Mouse (Mus musculus) hindbrain, embryonic 13.5 days (tissue): ENCODE results near the gene Olfr323. TPM values are rescaled to one million over a fixed set of nuclear protein-coding genes. Genes with fewer than 3 reads are reported as not detected.

ENCODE experiments used
- ATAC-seq: fragments of 200-750 bp; cut with Nextera tagmentation; 2 replicates; pipeline ENCODE4 v1.8.0; 2017; ENCODE audit warnings: moderate TSS enrichment; ENCODE audit not compliant: low FRiP score
- H3K27ac ChIP-seq: fragments of 300-500 bp; sonication (generic); 2 replicates; pipeline ENCODE4 v1.5.1; 2015; ENCODE audit warnings: inconsistent platforms, mild to moderate bottlenecking, moderate library complexity
- H3K27me3 ChIP-seq: fragments of 300-500 bp; sonication (generic); 2 replicates; pipeline ENCODE4 v1.6.1; 2015; ENCODE audit warnings: mild to moderate bottlenecking, inconsistent platforms
- H3K36me3 ChIP-seq: fragments of 300-500 bp; sonication (generic); 2 replicates; pipeline ENCODE4 v1.6.1; 2015; ENCODE audit warnings: mild to moderate bottlenecking, inconsistent platforms
- H3K4me1 ChIP-seq: fragments of 300-500 bp; sonication (generic); replicated peaks from 2 replicates; pipeline ENCODE4 v1.6.1; 2015; ENCODE audit warnings: inconsistent platforms
- H3K4me2 ChIP-seq: fragments of 300-500 bp; sonication (generic); 2 replicates; pipeline ENCODE4 v1.6.1; 2015; ENCODE audit warnings: inconsistent platforms, mild to moderate bottlenecking, moderate library complexity
- H3K4me3 ChIP-seq: fragments of 300-500 bp; sonication (generic); 2 replicates; pipeline ENCODE4 v1.5.1; 2015; ENCODE audit warnings: mild to moderate bottlenecking, inconsistent platforms
- H3K9ac ChIP-seq: fragments of 300-500 bp; sonication (generic); 2 replicates; pipeline ENCODE4 v1.6.1; 2015; ENCODE audit warnings: mild to moderate bottlenecking, inconsistent platforms
- H3K9me3 ChIP-seq: fragments of 300-500 bp; sonication (generic); 2 replicates; pipeline ENCODE4 v1.6.1; 2016; ENCODE audit warnings: inconsistent platforms
- WGBS: fragments of 180-500 bp; shearing (Covaris S2); methylation state at CpG from one replicate; pipeline ENCODE4 v1.1.7; 2015; 5-methylcytosine and 5-hydroxymethylcytosine counted together
- polyA plus RNA-seq: library from polyadenylated mRNA; unstranded; fragments of >200 nt; fragmentation: Nextera tagmentation; extraction: Ambion mirVana; gene quantifications from 2 replicates; pipeline ENCODE4 v1.2.1, GENCODE M21; 2015

The Olfr323 gene
- polyA plus RNA-seq, 1 experiment from 2014 or later: not detected

GRCm38 (mm10) chr11:58594814-58595213 is 35.5 kb downstream of the Olfr323 start, which contains the start of gene Olfr324:
Olfr324 (plus strand) TSS chr11:58595114.
- no peaks in the 10 kb centered on the region for H3K4me1 ChIP-seq
- H3K9me3 ChIP-seq: no peaks in the 10 kb centered on the region
- no peaks in the 10 kb centered on the region for H3K27me3 ChIP-seq
- no peak within 1 kb of the TSS for H3K4me2 ChIP-seq
- no peaks in the 10 kb centered on the region for H3K36me3 ChIP-seq
- 86% methylated on average over 6 of the region's 6 CpGs for WGBS
- H3K4me3 ChIP-seq: no peak within 1 kb of the TSS
- no peak within 1 kb of the TSS for H3K27ac ChIP-seq
- no peak within 1 kb of the TSS for H3K9ac ChIP-seq
- no peak for ATAC-seq

DNA sequence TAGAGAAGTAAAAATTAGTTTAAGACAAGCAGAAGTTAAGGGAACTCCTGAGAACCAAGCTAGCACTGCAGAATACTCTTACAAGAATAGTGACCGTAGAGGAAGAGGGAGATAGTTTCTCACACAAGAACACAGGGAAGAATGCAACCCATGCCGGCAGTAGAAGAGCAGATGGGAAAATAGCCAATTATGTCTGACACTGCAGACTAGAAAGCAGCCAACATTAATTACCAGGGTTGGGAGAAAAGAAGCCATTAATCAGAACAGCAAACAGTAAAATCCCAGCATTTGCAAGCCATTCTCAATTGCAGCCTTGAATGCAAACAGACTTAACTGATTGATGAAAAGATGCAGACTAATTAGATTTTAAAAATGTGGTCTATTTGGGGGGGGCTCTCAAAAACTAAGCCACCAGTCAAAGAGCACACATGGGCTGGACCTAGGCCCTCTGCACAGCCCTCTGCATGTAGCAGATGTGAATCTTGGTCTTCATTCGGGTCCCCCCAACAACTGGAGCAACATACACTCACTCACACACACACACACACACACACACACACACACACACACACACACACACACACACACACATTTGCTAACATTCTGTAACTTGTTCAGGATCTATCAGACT is 41.6 kb downstream of the Olfr323 start:
- H3K9me3 ChIP-seq: no peaks in the 10 kb centered on the region
- no peak for ATAC-seq
- no peaks in the 10 kb centered on the region for H3K4me1 ChIP-seq
- H3K4me3 ChIP-seq: no peak overlapping the region
- no peaks in the 10 kb centered on the region for H3K36me3 ChIP-seq
- no peak overlapping the region for H3K9ac ChIP-seq
- no peak overlapping the region; the same call in 1 of the 2 replicates for H3K27ac ChIP-seq
- no peak overlapping the region for H3K4me2 ChIP-seq
- 60% methylated on average over 3 of the region's 3 CpGs for WGBS
- H3K27me3 ChIP-seq: no peaks in the 10 kb centered on the region

DNA sequence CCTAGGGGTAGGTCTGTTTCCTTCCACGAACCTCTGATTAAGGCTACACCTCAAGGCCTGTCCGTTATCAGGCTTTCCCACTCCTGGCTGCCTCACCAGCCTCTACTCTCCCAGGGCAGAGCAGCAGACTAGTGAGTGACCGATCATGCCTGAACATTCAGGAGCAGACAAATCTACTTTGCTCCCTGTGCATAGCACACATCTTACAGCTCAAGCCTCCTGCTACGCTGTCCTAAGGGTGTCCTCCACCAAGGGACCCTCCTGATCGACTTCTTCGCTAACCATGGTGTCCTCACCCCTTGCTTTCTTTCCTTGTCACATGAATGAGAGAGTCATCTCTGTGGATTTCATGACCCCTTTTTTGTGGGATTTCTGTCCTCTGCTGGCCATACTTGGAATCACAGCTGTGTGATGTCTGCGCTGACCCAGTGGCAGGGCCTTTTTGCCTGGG is 42.4 kb downstream of the Olfr323 start:
- no peak overlapping the region for H3K9ac ChIP-seq
- 68% methylated on average over 7 of the region's 7 CpGs for WGBS
- H3K9me3 ChIP-seq: no peaks in the 10 kb centered on the region
- no peak overlapping the region for H3K4me2 ChIP-seq
- H3K36me3 ChIP-seq: no peaks in the 10 kb centered on the region
- ATAC-seq: no peak
- H3K4me1 ChIP-seq: no peaks in the 10 kb centered on the region
- H3K27me3 ChIP-seq: no peaks in the 10 kb centered on the region
- H3K27ac ChIP-seq: no peak overlapping the region
- H3K4me3 ChIP-seq: no peak overlapping the region

DNA sequence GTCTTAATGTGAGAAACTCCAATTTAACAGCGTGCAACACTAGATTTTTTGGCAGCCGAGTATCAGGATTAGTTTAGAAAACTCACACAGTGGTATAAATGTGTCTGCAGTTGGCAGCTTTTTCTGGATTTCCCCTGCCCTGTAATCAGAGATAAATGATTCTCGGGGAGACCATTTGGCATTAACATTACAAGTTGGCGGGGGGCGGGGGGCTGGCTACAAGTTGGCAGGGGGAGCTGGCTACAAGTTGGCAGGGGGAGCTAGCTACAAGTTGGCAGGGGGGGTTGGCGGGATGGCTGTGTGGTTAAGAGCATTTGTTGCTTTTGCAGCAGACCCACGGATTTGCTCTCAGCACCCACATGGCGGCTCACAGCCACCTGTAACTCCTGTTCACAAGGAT is 51.7 kb downstream of the Olfr323 start:
- Histone ChIP-seq H3K9ac (no peak overlapping the region), H3K27ac (no peak overlapping the region), H3K9me3 (no peaks in the 10 kb centered on the region), H3K27me3 (no peaks in the 10 kb centered on the region), H3K4me2 (no peak overlapping the region), H3K4me3 (no peak overlapping the region), H3K36me3 (no peaks in the 10 kb centered on the region), H3K4me1 (no peaks in the 10 kb centered on the region)
- WGBS: 81% methylated on average over 8 of the region's 8 CpGs
- no peak for ATAC-seq

GRCm38 (mm10) chr11:58577430-58577829 is 52.9 kb downstream of the Olfr323 start, which contains the start of gene Olfr325:
Olfr325 (plus strand) TSS chr11:58577730.
- Histone ChIP-seq H3K27ac (no peak within 1 kb of the TSS), H3K4me3 (no peak within 1 kb of the TSS), H3K9ac (no peak within 1 kb of the TSS), H3K4me2 (no peak within 1 kb of the TSS), H3K36me3 (no peaks in the 10 kb centered on the region), H3K9me3 (no peaks in the 10 kb centered on the region), H3K4me1 (no peaks in the 10 kb centered on the region), H3K27me3 (no peaks in the 10 kb centered on the region)
- ATAC-seq: no peak
- 80% methylated on average over 1 of the region's 1 CpGs for WGBS

Other genes with a start within 250 kb of the Olfr323 start
- not detected in 2 replicates for gene 1810065E05Rik, start 209.4 kb downstream of the Olfr323 start, polyA plus RNA-seq
- not detected in 2 replicates for gene Gm12253, start 197.9 kb downstream of the Olfr323 start, polyA plus RNA-seq
- gene Lypd9, start 177.6 kb downstream of the Olfr323 start, polyA plus RNA-seq: not detected in 2 replicates
- not detected in 2 replicates for gene Olfr30, start 168.2 kb downstream of the Olfr323 start, polyA plus RNA-seq
- gene Olfr332, start 137.9 kb downstream of the Olfr323 start, polyA plus RNA-seq: not detected in 2 replicates
- gene Olfr331, start 127.9 kb downstream of the Olfr323 start, polyA plus RNA-seq: not detected in 2 replicates
- gene Olfr330, start 95.7 kb downstream of the Olfr323 start, polyA plus RNA-seq: not detected in 2 replicates
- gene Olfr329-ps, start 84.1 kb downstream of the Olfr323 start, polyA plus RNA-seq: not detected in 2 replicates
- 0.09 TPM in 1 of 2 replicates, not detected in the other for gene Olfr328, start 74.9 kb downstream of the Olfr323 start, polyA plus RNA-seq
- not detected in 2 replicates for gene Olfr224, start 59.9 kb downstream of the Olfr323 start, polyA plus RNA-seq
- not detected in 2 replicates for gene Olfr325, start 52.8 kb downstream of the Olfr323 start, polyA plus RNA-seq
- not detected in 2 replicates for gene Olfr324, start 35.4 kb downstream of the Olfr323 start, polyA plus RNA-seq
- not detected in 2 replicates for gene 2210407C18Rik, start 14.4 kb downstream of the Olfr323 start, polyA plus RNA-seq
- gene Trim58, start 10.0 kb upstream of the Olfr323 start, polyA plus RNA-seq: 0.14 and 0.19 TPM in 2 replicates
- not detected in 2 replicates for gene Olfr322, start 28.3 kb upstream of the Olfr323 start, polyA plus RNA-seq
- not detected in 2 replicates for gene Olfr320, start 50.6 kb upstream of the Olfr323 start, polyA plus RNA-seq
- gene Olfr319, start 68.7 kb upstream of the Olfr323 start, polyA plus RNA-seq: not detected in 2 replicates
- gene Olfr318, start 93.5 kb upstream of the Olfr323 start, polyA plus RNA-seq: not detected in 2 replicates
- 0.14 and 0.23 TPM in 2 replicates for gene Olfr317, start 108.7 kb upstream of the Olfr323 start, polyA plus RNA-seq
- gene Olfr316, start 122.2 kb upstream of the Olfr323 start, polyA plus RNA-seq: not detected in 2 replicates
- not detected in 2 replicates for gene Olfr315, start 142.7 kb upstream of the Olfr323 start, polyA plus RNA-seq
- gene Olfr314, start 152.5 kb upstream of the Olfr323 start, polyA plus RNA-seq: not detected in 2 replicates
- 9.2 and 10.8 TPM in 2 replicates for gene Fam183b, start 171.5 kb upstream of the Olfr323 start, polyA plus RNA-seq
- gene Olfr313, start 184.5 kb upstream of the Olfr323 start, polyA plus RNA-seq: not detected in 2 replicates
- not detected in 2 replicates for gene Olfr312, start 198.7 kb upstream of the Olfr323 start, polyA plus RNA-seq
- not detected in 2 replicates for gene Olfr311, start 208.8 kb upstream of the Olfr323 start, polyA plus RNA-seq
- gene Gm12258, start 216.7 kb upstream of the Olfr323 start, polyA plus RNA-seq: 21.3 and 22.8 TPM in 2 replicates
- 11.5 and 12.9 TPM in 2 replicates for gene 2810021J22Rik, start 236.7 kb upstream of the Olfr323 start, polyA plus RNA-seq